Mouse (Mus musculus): ENCODE results near the gene Slc16a2. TPM values are rescaled to one million over a fixed set of nuclear protein-coding genes. Genes with fewer than 3 reads are reported as not detected.
A peak's percentile ranks its signal among the peaks of the same experiment; 100 is the strongest.

Slc16a2 gene
- polyA plus RNA-seq (2015; fragmentation: Nextera tagmentation; extraction: Ambion mirVana) = 8.4 and 9.4 TPM in 2 replicates

DNA sequence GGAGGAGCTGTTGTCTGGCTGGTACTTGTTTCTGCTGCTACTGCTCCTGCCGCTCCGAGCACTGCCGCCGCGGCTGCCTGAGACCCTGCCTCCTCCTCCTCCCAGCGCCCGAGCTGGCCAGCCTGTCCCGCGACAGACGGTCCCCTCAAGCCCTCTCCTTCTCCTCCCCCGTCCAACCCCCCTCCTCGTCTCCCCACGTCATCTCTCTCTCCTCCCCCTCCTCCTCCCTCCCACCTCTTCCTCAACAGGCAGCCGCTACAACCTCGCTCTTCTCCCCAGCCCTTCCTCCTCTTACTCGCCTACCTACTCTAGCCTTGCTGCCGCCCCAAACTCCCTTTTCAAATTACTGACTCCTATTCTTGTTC is at the start of gene Slc16a2:
Gene Slc16a2 (minus strand): TSS at position 152 of the 365 bp plus-strand sequence.
- Histone ChIP-seq H3K27ac (replicated peaks) (peak within 1 kb of the TSS; percentile 57; the same call in 1 of the 2 replicates), H3K4me2 (peak within 1 kb of the TSS; percentile 56), H3K4me1 (replicated peaks) (no peaks in the 10 kb centered on the region), H3K9me3 (replicated peaks) (no peaks in the 10 kb centered on the region), H3K4me3 (replicated peaks) (peak within 1 kb of the TSS; percentile 51), H3K9ac (no peak within 1 kb of the TSS; the same call in 1 of the 2 replicates), H3K27me3 (peaks cover 62% of the 10 kb centered on the region), H3K36me3 (replicated peaks) (no peaks in the 10 kb centered on the region)
- ATAC-seq (ENCODE audit: insufficient read depth) = peak; percentile 67
- WGBS (ENCODE audit: insufficient replicate concordance) = 7% methylated on average over 17 of the region's 17 CpGs

GRCm38 (mm10) chrX:103863502-103863901 is 41.7 kb upstream of the Slc16a2 start:
- no peak overlapping the region for H3K4me3 ChIP-seq (replicated peaks)
- H3K9me3 ChIP-seq (replicated peaks) = no peaks in the 10 kb centered on the region
- no peaks in the 10 kb centered on the region for H3K4me1 ChIP-seq (replicated peaks)
- no peak for ATAC-seq (ENCODE audit: insufficient read depth)
- no peak overlapping the region for H3K9ac ChIP-seq
- H3K36me3 ChIP-seq (replicated peaks) = no peaks in the 10 kb centered on the region
- peaks cover 17% of the 10 kb centered on the region for H3K27me3 ChIP-seq
- no peak overlapping the region for H3K4me2 ChIP-seq
- H3K27ac ChIP-seq (replicated peaks) = no peak overlapping the region
- 28% methylated on average over 2 of the region's 2 CpGs for WGBS (ENCODE audit: insufficient replicate concordance)

- WGBS (ENCODE audit: insufficient replicate concordance) = 72% methylated on average over 3 of the region's 3 CpGs
- no peak for ATAC-seq (ENCODE audit: insufficient read depth)
These were observed 41.1 kb upstream of the Slc16a2 start for GRCm38 (mm10) chrX:103862877-103863276.

DNA sequence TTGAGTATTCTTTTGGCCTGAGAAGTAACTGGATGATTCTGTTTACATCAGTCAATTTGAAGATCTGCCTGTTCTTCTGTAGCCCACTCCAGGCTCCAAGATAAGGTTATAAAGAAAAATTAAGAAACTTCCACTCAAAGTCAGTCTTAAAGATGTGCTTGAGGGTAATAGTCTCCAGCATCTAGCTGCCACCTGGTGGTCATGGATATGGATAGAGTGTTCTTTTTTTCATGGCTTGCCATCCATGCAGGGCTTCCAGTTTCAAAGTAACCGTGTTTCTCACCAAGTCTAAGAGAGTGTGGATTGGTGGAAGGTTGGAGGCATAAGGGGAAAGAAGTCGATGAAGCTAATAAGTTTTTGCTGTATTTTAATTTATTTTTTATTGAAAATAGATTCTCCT is 23.5 kb upstream of the Slc16a2 start:
- H3K4me3 ChIP-seq (replicated peaks) = no peak overlapping the region
- H3K36me3 ChIP-seq (replicated peaks) = no peaks in the 10 kb centered on the region
- no peaks in the 10 kb centered on the region for H3K4me1 ChIP-seq (replicated peaks)
- no peak overlapping the region for H3K4me2 ChIP-seq
- peaks cover 33% of the 10 kb centered on the region for H3K27me3 ChIP-seq
- H3K9me3 ChIP-seq (replicated peaks) = no peaks in the 10 kb centered on the region
- no peak for ATAC-seq (ENCODE audit: insufficient read depth)
- no peak overlapping the region for H3K9ac ChIP-seq
- no peak overlapping the region for H3K27ac ChIP-seq (replicated peaks)
- WGBS (ENCODE audit: insufficient replicate concordance) = 37% methylated on average over 2 of the region's 2 CpGs

More at GRCm38 (mm10) chrX:103862877-103863276, 41.1 kb upstream of the Slc16a2 start:
- Histone ChIP-seq H3K4me2 (no peak overlapping the region), H3K36me3 (replicated peaks) (no peaks in the 10 kb centered on the region), H3K4me3 (replicated peaks) (no peak overlapping the region), H3K27ac (replicated peaks) (no peak overlapping the region), H3K27me3 (peaks cover 17% of the 10 kb centered on the region), H3K9ac (no peak overlapping the region), H3K4me1 (replicated peaks) (no peaks in the 10 kb centered on the region), H3K9me3 (replicated peaks) (no peaks in the 10 kb centered on the region)

GRCm38 (mm10) chrX:103828836-103829235 is 7.1 kb upstream of the Slc16a2 start:
- H3K9me3 ChIP-seq (replicated peaks) = no peaks in the 10 kb centered on the region
- H3K4me1 ChIP-seq (replicated peaks) = no peaks in the 10 kb centered on the region
- WGBS (ENCODE audit: insufficient replicate concordance) = 68% methylated on average over 2 of the region's 2 CpGs
- ATAC-seq (ENCODE audit: insufficient read depth) = no peak
- H3K4me3 ChIP-seq (replicated peaks) = no peak overlapping the region
- no peak overlapping the region for H3K9ac ChIP-seq
- H3K27me3 ChIP-seq = peaks cover 22% of the 10 kb centered on the region
- no peak overlapping the region for H3K4me2 ChIP-seq
- H3K27ac ChIP-seq (replicated peaks) = no peak overlapping the region
- H3K36me3 ChIP-seq (replicated peaks) = no peaks in the 10 kb centered on the region

- peak overlapping the region; percentile 57; the same call in 1 of the 2 replicates for H3K27ac ChIP-seq (replicated peaks)
- WGBS (ENCODE audit: insufficient replicate concordance) = 20% methylated on average over 20 of the region's 20 CpGs
These were observed 558 bp upstream of the Slc16a2 start for GRCm38 (mm10) chrX:103822271-103822811.

DNA sequence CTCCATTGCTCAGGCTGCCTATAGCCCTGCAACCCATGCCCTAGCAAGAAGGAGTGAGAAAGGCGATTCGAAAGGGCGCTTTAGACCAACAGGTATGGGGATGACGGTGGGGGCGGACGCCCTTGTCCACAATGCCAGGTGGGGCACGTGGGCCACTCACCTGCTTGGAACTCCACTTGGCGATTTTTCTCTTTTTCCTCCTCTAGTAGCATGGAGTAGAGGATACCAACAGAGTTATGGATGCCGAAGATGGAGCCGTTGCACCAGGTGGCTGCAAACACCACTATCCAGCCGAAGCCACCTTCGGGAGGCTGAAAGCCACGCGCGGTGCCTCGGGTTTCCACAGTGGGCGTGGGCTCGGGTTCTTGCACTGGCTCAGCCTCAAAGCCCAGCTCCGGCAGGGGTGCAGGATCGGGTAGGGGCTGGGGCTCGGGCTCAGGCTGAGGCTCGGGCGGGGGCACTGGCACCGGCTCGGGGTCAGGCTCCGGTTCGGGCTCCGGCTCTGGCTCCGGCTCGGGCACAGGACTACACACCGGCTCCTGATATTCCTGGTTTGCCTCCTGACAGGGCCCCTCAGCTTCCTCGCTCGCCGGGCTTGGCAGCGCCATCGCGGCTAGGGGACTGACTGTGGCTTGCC is 470 bp downstream of the Slc16a2 start:
- H3K27ac ChIP-seq (replicated peaks) = no peak overlapping the region
- WGBS (ENCODE audit: insufficient replicate concordance) = 23% methylated on average over 37 of the region's 37 CpGs
- peaks cover 62% of the 10 kb centered on the region for H3K27me3 ChIP-seq

More at GRCm38 (mm10) chrX:103822271-103822811, 558 bp upstream of the Slc16a2 start:
- ATAC-seq (ENCODE audit: insufficient read depth) = peak; percentile 35
- Histone ChIP-seq H3K27me3 (peaks cover 59% of the 10 kb centered on the region), H3K4me3 (replicated peaks) (peak overlapping the region; percentile 51), H3K4me2 (peak overlapping the region; percentile 56), H3K9me3 (replicated peaks) (no peaks in the 10 kb centered on the region), H3K4me1 (replicated peaks) (no peaks in the 10 kb centered on the region), H3K36me3 (replicated peaks) (no peaks in the 10 kb centered on the region), H3K9ac (no peak overlapping the region)

GRCm38 (mm10) chrX:103820307-103821194 is 1.2 kb downstream of the Slc16a2 start:
- H3K4me1 ChIP-seq (replicated peaks) = no peaks in the 10 kb centered on the region
- H3K36me3 ChIP-seq (replicated peaks) = no peaks in the 10 kb centered on the region
- no peaks in the 10 kb centered on the region for H3K9me3 ChIP-seq (replicated peaks)
- peak overlapping the region; percentile 51 for H3K4me3 ChIP-seq (replicated peaks)
- no peak overlapping the region for H3K27ac ChIP-seq (replicated peaks)
- H3K27me3 ChIP-seq = peaks cover 66% of the 10 kb centered on the region
- H3K9ac ChIP-seq = no peak overlapping the region
- 22% methylated on average over 34 of the region's 35 CpGs for WGBS (ENCODE audit: insufficient replicate concordance)
- no peak for ATAC-seq (ENCODE audit: insufficient read depth)
- peak overlapping the region; percentile 56 for H3K4me2 ChIP-seq

More for the DNA sequence above, 470 bp downstream of the Slc16a2 start:
- Histone ChIP-seq H3K9ac (no peak overlapping the region; the same call in 1 of the 2 replicates), H3K36me3 (replicated peaks) (no peaks in the 10 kb centered on the region), H3K4me1 (replicated peaks) (no peaks in the 10 kb centered on the region), H3K4me3 (replicated peaks) (peak overlapping the region; percentile 51), H3K9me3 (replicated peaks) (no peaks in the 10 kb centered on the region), H3K4me2 (peak overlapping the region; percentile 56)
- ATAC-seq (ENCODE audit: insufficient read depth) = 0 out of 2 replicates have a peak, but pooled peaks have one; percentile 28

DNA sequence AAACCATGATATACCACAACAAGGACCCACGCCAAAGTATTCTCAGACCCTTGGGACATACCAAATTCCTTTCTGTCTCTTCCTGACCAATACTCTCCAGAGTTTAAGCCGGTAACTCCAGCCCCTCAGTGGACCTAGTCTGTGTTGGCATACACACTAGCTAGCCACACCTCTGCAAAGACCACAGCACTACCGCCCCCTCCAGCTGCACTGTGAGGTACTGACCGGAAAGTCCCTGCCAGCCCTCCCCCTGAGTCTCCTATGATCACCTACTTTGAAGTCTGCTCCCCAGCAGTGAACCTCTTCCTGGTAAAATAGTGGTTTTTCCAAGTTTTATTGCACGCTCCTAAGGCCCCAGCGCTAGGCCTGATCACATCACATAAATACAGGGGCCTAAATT is 2.5 kb downstream of the Slc16a2 start:
- H3K4me1 ChIP-seq (replicated peaks) = no peaks in the 10 kb centered on the region
- no peak overlapping the region for H3K4me3 ChIP-seq (replicated peaks)
- no peak for ATAC-seq (ENCODE audit: insufficient read depth)
- peaks cover 59% of the 10 kb centered on the region for H3K27me3 ChIP-seq
- no peak overlapping the region for H3K27ac ChIP-seq (replicated peaks)
- H3K9me3 ChIP-seq (replicated peaks) = no peaks in the 10 kb centered on the region
- no peak overlapping the region for H3K9ac ChIP-seq
- peak overlapping the region; percentile 56; the same call in 1 of the 2 replicates for H3K4me2 ChIP-seq
- H3K36me3 ChIP-seq (replicated peaks) = no peaks in the 10 kb centered on the region
- 55% methylated on average over 6 of the region's 6 CpGs for WGBS (ENCODE audit: insufficient replicate concordance)

DNA sequence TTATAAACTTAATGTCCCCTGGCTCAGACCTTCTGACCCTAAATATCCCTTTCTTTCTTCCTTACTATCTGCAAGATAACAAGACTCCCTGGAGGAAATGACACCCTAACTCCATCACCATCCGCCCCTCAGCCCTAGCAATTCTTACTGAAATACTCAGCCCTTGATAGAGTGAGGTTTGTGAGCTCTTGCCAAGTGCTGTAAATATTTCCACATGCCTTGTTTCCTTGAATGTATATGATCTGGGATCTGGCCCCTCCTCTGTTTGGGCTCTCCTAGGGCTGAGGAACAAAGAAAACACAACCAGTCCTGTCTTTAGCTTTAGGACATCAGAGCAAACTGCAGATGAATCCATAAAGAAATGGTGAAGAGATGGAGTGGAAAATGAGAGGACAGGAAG is 9.1 kb downstream of the Slc16a2 start:
- 68% methylated on average over 1 of the region's 1 CpGs for WGBS (ENCODE audit: insufficient replicate concordance)
- H3K36me3 ChIP-seq (replicated peaks) = no peaks in the 10 kb centered on the region
- H3K4me1 ChIP-seq (replicated peaks) = no peaks in the 10 kb centered on the region
- no peak for ATAC-seq (ENCODE audit: insufficient read depth)
- H3K4me3 ChIP-seq (replicated peaks) = no peak overlapping the region
- no peaks in the 10 kb centered on the region for H3K9me3 ChIP-seq (replicated peaks)
- no peak overlapping the region for H3K4me2 ChIP-seq
- peaks cover 36% of the 10 kb centered on the region for H3K27me3 ChIP-seq
- no peak overlapping the region for H3K27ac ChIP-seq (replicated peaks)
- H3K9ac ChIP-seq = no peak overlapping the region

GRCm38 (mm10) chrX:103810483-103810882 is 11.3 kb downstream of the Slc16a2 start:
- no peak overlapping the region for H3K4me3 ChIP-seq (replicated peaks)
- H3K27me3 ChIP-seq = peaks cover 32% of the 10 kb centered on the region
- WGBS (ENCODE audit: insufficient replicate concordance) = 48% methylated on average over 1 of the region's 1 CpGs
- no peak for ATAC-seq (ENCODE audit: insufficient read depth)
- no peak overlapping the region for H3K9ac ChIP-seq
- H3K4me1 ChIP-seq (replicated peaks) = no peaks in the 10 kb centered on the region
- H3K36me3 ChIP-seq (replicated peaks) = no peaks in the 10 kb centered on the region
- H3K9me3 ChIP-seq (replicated peaks) = no peaks in the 10 kb centered on the region
- no peak overlapping the region for H3K4me2 ChIP-seq
- H3K27ac ChIP-seq (replicated peaks) = no peak overlapping the region
